Mouse (Mus musculus) heart, adult 11 months (tissue): ENCODE measurements around the gene Cenpf.

ENCODE experiments used
- DNase-seq: peaks from one replicate; pipeline ENCODE4 v3.0.0; 2022

Cenpf gene

DNA sequence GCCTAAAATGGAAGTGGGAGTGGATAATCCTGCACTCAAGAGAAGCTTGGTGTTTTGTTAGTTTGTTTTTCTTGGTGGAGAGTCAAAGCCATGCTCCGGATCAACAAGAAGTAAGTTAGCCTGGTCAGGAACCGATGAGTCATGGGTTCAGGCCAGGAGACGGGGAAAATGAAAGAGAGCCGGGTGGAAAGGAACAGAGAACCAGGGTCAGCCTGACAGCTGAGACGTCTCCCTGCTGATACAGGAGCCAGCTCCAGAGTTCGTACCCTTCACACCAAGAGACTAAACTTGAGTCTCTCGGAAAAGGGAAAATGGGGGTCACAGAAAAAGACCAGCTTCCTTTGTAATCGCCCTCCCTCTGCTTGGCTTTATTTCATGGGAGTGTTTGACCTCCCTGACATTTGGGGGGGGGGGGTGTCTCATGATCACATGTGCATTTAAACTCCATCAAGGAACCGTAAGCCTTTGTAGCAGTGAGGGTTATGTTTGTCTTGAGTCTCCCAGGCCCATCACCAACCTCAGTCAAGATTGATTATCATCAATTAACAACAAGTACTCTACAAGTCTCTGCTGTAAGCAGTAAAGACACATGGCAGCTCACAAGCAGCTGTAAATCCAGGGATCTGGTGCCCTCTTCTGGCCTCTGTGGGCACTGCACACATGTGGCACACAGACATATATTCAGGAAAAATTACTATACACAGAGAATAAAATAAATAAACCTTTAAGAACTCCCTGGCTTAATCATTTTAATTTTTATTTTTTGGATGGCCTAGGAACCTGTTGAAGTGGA is 59.7 kb downstream of the Cenpf start:
- DNase-seq = peak; percentile 97

GRCm38 (mm10) chr1:189624756-189625155 is 63.1 kb downstream of the Cenpf start:
- no peak for DNase-seq

GRCm38 (mm10) chr1:189618970-189619740 is 68.7 kb downstream of the Cenpf start:
- no peak for DNase-seq

GRCm38 (mm10) chr1:189617381-189617780 is 70.5 kb downstream of the Cenpf start:
- no peak for DNase-seq

GRCm38 (mm10) chr1:189615246-189615645 is 72.6 kb downstream of the Cenpf start:
- DNase-seq = no peak

DNA sequence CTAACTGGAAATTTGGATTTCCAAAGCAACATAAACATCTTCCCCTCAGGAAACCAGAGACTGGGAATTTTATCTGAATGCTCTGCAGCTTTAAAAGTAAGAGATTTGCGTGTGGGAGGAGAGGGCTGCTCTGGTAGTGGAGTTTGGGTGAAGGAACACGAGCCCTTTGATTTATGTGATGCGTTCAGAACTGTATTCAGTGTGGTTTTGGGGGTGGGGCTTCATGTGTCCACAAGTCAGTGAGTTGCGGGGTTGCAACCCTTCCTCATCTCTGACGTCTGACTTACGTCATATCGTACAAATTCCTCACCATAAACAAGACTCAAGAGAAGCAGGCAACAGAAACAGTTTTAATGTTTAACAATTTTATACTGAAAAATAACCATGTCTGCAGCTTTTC is 74.8 kb downstream of the Cenpf start:
- no peak for DNase-seq

DNA sequence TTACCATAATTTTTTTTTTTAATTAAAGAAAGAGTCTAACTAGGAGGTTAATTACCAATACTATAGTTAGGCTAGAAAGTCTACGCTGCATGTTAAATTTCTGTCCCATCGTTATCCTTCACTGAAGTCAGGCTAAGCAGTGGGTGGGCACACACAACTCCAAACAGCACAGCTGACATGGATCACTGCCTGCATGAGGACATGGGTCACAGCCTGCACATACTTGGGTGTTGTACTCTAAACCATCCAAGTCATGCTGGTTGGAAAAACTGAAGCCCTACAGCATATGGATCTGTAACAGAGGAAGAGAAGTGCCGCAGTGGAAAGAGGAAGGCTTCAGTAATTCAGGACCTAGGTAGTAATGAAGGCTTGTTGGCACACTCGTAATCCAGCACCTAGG is 76.1 kb downstream of the Cenpf start:
- no peak for DNase-seq

DNA sequence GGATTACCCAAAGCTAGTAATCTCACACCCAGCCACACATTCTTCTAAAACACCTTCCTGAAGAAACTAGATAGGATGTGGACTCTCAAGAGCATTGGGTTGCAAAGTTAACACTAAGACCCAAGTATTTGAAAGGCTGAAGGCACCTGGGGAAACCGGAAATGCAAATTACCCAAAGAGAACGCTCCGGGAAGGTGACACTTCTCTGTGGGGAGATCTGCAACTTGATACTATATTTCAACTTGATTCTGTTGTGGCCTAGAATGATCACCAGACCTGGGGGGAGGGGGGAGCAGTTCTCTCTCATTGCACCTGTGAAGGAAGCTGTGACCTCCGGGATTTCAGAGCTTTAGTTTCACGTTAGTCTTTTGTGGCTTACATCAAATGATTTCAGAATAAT is 79.2 kb downstream of the Cenpf start:
- DNase-seq = no peak

DNA sequence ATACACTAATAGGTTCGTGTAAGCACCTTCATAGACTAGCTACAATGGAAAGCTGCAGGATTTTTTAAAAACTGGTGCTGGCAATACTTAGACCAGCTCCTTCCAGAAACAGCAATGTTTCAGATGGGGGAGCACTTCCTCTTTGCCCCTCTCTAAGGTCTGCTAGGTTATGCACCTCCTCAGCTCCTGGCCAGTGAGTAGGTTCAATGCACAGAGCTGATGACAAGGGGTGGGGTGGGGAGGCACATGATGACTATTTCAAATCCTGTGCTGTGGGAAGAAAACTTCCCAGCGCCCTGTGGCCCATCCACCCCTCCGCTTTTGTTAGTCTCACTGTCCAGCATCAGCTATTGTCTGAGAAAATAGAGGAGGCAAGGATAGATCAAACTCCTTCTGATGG is 79.8 kb downstream of the Cenpf start:
- no peak for DNase-seq

GRCm38 (mm10) chr1:189605598-189606126 is 82.2 kb downstream of the Cenpf start:
- DNase-seq = no peak

GRCm38 (mm10) chr1:189597096-189597495 is 90.8 kb downstream of the Cenpf start:
- DNase-seq = peak; percentile 76
